Mouse (Mus musculus): ENCODE measurements around the gene Pclo. TPM values are rescaled to one million over a fixed set of nuclear protein-coding genes. Genes with fewer than 3 reads are reported as not detected.
"Not testable (repeated sequence)": the region's sequence is repeated elsewhere in the genome, so short reads cannot be mapped to it uniquely, and the experiment has no call there.

Pclo gene
- 0.01 and 0.02 TPM in 2 replicates for polyA plus RNA-seq (2012; rRNA removed)

DNA sequence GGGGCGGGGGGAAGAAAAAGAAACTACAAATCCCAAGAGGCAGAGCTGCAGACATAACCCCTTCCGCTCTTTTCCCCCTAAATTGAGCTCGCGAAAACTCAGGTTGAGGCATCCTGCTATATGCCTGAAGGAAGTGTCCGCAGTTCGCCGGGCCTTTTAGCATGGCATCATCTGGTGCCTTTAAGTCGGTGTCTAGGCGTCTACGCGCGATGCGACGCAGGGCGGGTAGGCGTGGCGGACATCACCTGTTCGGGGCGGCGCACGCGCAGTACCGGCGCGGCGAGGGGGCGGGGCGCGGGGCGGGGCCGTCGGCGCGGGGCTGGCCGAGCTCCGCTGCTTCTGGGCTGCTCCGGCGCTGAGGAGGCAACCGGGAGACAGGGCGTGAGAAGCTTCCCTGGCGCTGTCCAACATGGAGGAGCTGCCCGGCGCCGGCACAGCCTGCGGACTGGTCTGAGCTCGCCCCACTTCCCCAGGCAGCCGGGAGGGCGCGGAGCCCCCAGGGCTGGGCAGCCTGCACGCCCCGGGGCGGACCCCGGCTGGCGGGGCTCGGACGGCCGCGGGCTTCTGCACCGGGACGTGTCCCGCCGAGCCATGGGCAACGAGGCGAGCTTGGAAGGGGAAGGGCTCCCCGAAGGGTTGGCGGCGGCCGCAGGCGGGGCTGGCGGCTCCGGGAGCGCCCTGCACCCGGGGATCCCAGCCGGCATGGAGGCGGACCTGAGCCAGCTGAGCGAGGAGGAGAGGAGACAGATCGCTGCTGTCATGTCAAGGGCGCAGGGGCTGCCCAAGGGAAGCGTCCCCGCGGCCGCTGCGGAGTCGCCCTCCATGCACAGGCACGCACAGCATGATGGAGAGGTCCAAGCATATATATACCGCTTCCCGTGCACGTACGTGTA lies at the start of gene Pclo:
Gene Pclo (plus strand): TSS at position 288 of the 893 bp plus-strand sequence.
- Histone ChIP-seq H3K4me1 (ENCODE audit: control insufficient read depth, insufficient read depth, insufficient read length) (peaks cover 4% of the 10 kb centered on the region; the same call in 1 of the 2 replicates), H3K36me3 (ENCODE audit: control insufficient read depth, insufficient read depth, low read length) (no peaks in the 10 kb centered on the region), H3K4me3 (ENCODE audit: extremely low read depth, insufficient read depth, insufficient read length) (no peak within 1 kb of the TSS), H3K27me3 (ENCODE audit: control insufficient read depth, insufficient read depth, low read length) (peaks cover 3% of the 10 kb centered on the region; the same call in 1 of the 2 replicates), H3K27ac (ENCODE audit: insufficient read depth, low read length) (no peak within 1 kb of the TSS)
- DNase-seq (ENCODE audit: low read depth in 1 of 2, low spot score in 2 of 2): no peak
- TF ChIP-seq CTCF (IDR thresholded peaks at IDR 0.05; ENCODE audit: extremely low read depth, insufficient read depth, insufficient read length, insufficient replicate concordance) (no peak), POLR2A (IDR thresholded peaks at IDR 0.05; ENCODE audit: low read depth, low read length) (no peak)
- 3% methylated on average over 84 of the region's 89 CpGs for WGBS

DNA sequence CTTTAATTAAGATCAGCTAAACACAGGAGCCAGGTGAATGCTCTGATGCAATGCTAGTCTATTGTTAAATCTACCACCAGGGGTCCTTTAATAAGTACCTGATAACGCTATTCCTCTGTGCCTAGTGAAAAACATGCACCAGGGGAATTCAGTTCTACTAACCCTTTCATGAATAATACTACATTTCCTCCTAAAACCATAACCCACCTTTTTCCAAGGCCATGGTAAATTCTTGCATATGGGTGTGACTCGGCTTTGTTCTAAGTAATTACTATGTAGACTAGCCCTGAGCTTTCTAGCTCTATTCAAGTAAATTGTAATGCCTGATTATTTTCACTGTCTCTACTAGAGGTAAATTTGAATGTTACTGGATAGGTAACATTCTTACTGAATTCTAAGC lies 20.3 kb upstream of the Pclo start:
- 69% methylated on average over 2 of the region's 2 CpGs for WGBS
- not testable (repeated sequence) for H3K4me3 ChIP-seq (ENCODE audit: extremely low read depth, insufficient read depth, insufficient read length); H3K4me1 ChIP-seq (ENCODE audit: control insufficient read depth, insufficient read depth, insufficient read length); DNase-seq (ENCODE audit: low read depth in 1 of 2, low spot score in 2 of 2); H3K27ac ChIP-seq (ENCODE audit: insufficient read depth, low read length); H3K36me3 ChIP-seq (ENCODE audit: control insufficient read depth, insufficient read depth, low read length); H3K27me3 ChIP-seq (ENCODE audit: control insufficient read depth, insufficient read depth, low read length)

DNA sequence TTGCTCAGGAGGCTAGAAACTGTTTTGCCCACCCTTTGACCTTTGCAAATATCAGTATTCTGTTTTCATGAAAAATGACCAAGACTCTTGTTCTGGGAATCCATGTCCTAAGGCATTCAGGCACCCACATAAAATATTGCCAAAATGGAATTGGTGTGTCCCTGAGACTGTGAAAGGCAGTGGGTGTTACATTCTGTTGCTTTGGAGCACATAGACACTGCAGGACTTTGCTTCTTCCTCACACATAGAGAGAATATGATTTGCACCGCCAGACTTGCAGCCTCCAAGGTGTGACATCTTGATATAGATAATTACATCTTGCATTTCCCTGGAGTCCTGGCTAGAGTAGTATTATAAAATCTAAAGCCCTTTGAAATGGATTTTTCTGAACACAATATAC lies 6.2 kb upstream of the Pclo start:
- H3K36me3 ChIP-seq (ENCODE audit: control insufficient read depth, insufficient read depth, low read length): no peaks in the 10 kb centered on the region
- no peak for DNase-seq (ENCODE audit: low read depth in 1 of 2, low spot score in 2 of 2)
- no peak overlapping the region for H3K27ac ChIP-seq (ENCODE audit: insufficient read depth, low read length)
- no peak overlapping the region for H3K4me3 ChIP-seq (ENCODE audit: extremely low read depth, insufficient read depth, insufficient read length)
- 74% methylated on average over 1 of the region's 1 CpGs for whole genome bisulfite sequencing
- H3K27me3 ChIP-seq (ENCODE audit: control insufficient read depth, insufficient read depth, low read length): no peaks in the 10 kb centered on the region
- TF ChIP-seq CTCF (IDR thresholded peaks at IDR 0.05; ENCODE audit: extremely low read depth, insufficient read depth, insufficient read length, insufficient replicate concordance) (no peak), POLR2A (IDR thresholded peaks at IDR 0.05; ENCODE audit: low read depth, low read length) (no peak)
- H3K4me1 ChIP-seq (ENCODE audit: control insufficient read depth, insufficient read depth, insufficient read length): no peaks in the 10 kb centered on the region

DNA sequence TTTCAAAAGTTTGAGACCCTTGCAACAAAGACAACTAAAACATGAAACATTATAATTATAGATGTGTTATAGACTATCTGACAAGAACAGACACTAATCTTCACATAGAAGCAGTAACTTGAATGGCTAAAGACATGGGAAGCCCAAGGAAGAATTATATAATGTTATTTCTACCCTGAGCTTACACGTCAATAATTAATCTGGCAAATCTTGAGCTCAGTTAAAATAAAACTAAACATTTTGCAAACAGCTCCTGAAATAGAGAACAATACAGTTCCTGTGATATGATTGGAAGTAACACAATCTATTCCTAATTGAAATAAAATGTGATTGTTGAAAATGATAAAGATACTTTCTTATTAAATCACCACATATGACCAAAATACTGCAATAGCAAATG lies 5.1 kb upstream of the Pclo start:
- 0 out of 2 replicates have a peak, but pooled peaks cover 1% of the 10 kb centered on the region for H3K4me1 ChIP-seq (ENCODE audit: control insufficient read depth, insufficient read depth, insufficient read length)
- WGBS: 92% methylated on average over 1 of the region's 1 CpGs
- H3K27me3 ChIP-seq (ENCODE audit: control insufficient read depth, insufficient read depth, low read length): no peaks in the 10 kb centered on the region
- no peak overlapping the region for H3K4me3 ChIP-seq (ENCODE audit: extremely low read depth, insufficient read depth, insufficient read length)
- TF ChIP-seq POLR2A (IDR thresholded peaks at IDR 0.05; ENCODE audit: low read depth, low read length): no peak
- TF ChIP-seq CTCF (IDR thresholded peaks at IDR 0.05; ENCODE audit: extremely low read depth, insufficient read depth, insufficient read length, insufficient replicate concordance): no peak
- no peak for DNase-seq (ENCODE audit: low read depth in 1 of 2, low spot score in 2 of 2)
- no peak overlapping the region for H3K27ac ChIP-seq (ENCODE audit: insufficient read depth, low read length)
- H3K36me3 ChIP-seq (ENCODE audit: control insufficient read depth, insufficient read depth, low read length): no peaks in the 10 kb centered on the region

DNA sequence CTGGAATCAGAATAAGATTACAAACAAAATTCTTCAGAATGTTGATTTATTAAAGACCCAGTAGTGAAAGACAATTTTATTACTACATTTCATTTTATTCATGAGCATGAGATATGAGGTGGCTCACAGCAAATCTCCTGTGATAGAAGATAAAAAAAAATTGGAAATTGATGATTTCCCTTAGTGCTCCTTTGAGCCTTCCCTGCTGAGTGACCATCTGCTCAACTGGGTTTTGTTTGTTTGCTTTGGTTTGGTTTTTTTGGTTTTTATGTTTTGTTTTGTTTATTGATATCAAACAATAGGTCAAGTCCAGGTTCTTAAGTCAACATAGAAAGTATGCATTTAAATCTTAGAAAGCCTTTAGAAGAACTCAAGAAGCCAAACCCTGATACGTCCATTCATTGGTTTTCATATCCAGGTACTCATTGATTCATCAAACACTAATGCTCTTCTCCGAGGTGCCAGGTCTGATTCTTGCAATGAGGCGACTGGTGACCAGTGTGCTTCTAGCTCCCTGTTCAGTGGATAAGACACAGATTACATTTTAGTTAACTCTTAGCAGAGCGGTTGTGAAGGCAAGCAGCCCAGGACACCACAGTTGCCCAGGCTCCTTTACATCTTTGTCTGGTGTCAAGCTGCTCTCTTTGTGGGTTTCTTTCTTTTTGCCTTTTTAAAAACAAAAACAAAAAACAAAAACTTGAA lies 3.6 kb downstream of the Pclo start:
- WGBS: 76% methylated on average over 4 of the region's 4 CpGs
- peaks cover 4% of the 10 kb centered on the region; the same call in 1 of the 2 replicates for H3K4me1 ChIP-seq (ENCODE audit: control insufficient read depth, insufficient read depth, insufficient read length)
- H3K4me3 ChIP-seq (ENCODE audit: extremely low read depth, insufficient read depth, insufficient read length): no peak overlapping the region
- peaks cover 3% of the 10 kb centered on the region; the same call in 1 of the 2 replicates for H3K27me3 ChIP-seq (ENCODE audit: control insufficient read depth, insufficient read depth, low read length)
- DNase-seq (ENCODE audit: low read depth in 1 of 2, low spot score in 2 of 2): no peak
- H3K36me3 ChIP-seq (ENCODE audit: control insufficient read depth, insufficient read depth, low read length): no peaks in the 10 kb centered on the region
- TF ChIP-seq POLR2A (IDR thresholded peaks at IDR 0.05; ENCODE audit: low read depth, low read length) (no peak), CTCF (IDR thresholded peaks at IDR 0.05; ENCODE audit: extremely low read depth, insufficient read depth, insufficient read length, insufficient replicate concordance) (no peak)
- no peak overlapping the region for H3K27ac ChIP-seq (ENCODE audit: insufficient read depth, low read length)

DNA sequence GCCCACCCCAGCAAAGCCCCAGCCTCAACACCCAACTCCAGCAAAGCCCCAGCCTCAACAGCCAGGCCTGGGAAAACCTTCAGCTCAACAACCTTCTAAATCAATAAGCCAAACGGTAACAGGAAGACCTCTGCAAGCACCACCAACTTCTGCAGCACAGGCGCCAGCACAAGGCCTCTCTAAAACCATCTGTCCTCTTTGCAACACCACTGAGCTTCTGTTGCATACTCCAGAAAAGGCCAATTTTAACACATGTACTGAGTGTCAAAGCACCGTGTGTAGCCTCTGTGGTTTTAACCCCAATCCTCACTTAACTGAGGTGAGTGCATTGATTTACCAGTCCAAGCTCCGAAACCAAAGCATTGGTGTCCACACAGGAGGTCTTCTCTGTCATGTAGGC lies 7.3 kb downstream of the Pclo start:
- Histone ChIP-seq H3K4me3 (ENCODE audit: extremely low read depth, insufficient read depth, insufficient read length) (no peak overlapping the region), H3K36me3 (ENCODE audit: control insufficient read depth, insufficient read depth, low read length) (no peaks in the 10 kb centered on the region), H3K27ac (ENCODE audit: insufficient read depth, low read length) (no peak overlapping the region), H3K4me1 (ENCODE audit: control insufficient read depth, insufficient read depth, insufficient read length) (no peaks in the 10 kb centered on the region), H3K27me3 (ENCODE audit: control insufficient read depth, insufficient read depth, low read length) (no peaks in the 10 kb centered on the region)
- TF ChIP-seq CTCF (IDR thresholded peaks at IDR 0.05; ENCODE audit: extremely low read depth, insufficient read depth, insufficient read length, insufficient replicate concordance) (no peak), POLR2A (IDR thresholded peaks at IDR 0.05; ENCODE audit: low read depth, low read length) (no peak)
- no peak for DNase-seq (ENCODE audit: low read depth in 1 of 2, low spot score in 2 of 2)
- 67% methylated on average over 4 of the region's 4 CpGs for WGBS

DNA sequence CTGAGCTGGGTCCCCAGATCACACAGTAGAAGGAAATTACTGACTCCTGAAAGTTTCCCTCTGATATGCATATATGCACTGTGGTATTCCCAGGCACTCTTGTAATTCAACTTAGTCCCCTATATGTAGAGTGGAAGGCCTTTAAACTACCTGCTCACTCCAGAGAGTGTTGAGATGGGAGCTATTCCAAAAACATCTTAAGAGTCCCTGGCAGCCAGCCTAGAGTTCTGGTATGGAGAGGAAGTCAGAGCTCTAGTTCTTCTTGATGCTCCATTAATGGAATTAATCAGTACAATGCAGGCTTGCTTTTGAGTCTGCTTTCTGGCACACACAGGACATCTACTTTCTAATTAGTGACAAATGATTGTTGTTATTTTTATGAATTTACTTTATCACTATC lies 11.3 kb downstream of the Pclo start:
- H3K4me1 ChIP-seq (ENCODE audit: control insufficient read depth, insufficient read depth, insufficient read length): no peaks in the 10 kb centered on the region
- TF ChIP-seq POLR2A (IDR thresholded peaks at IDR 0.05; ENCODE audit: low read depth, low read length): no peak
- no peak for TF ChIP-seq CTCF (IDR thresholded peaks at IDR 0.05; ENCODE audit: extremely low read depth, insufficient read depth, insufficient read length, insufficient replicate concordance)
- H3K27ac ChIP-seq (ENCODE audit: insufficient read depth, low read length): no peak overlapping the region
- no peak for DNase-seq (ENCODE audit: low read depth in 1 of 2, low spot score in 2 of 2)
- H3K36me3 ChIP-seq (ENCODE audit: control insufficient read depth, insufficient read depth, low read length): no peaks in the 10 kb centered on the region
- H3K27me3 ChIP-seq (ENCODE audit: control insufficient read depth, insufficient read depth, low read length): no peaks in the 10 kb centered on the region
- no peak overlapping the region for H3K4me3 ChIP-seq (ENCODE audit: extremely low read depth, insufficient read depth, insufficient read length)

Data from spleen, adult 2 months (tissue).